Mouse (Mus musculus) heart, embryonic 12.5 days (tissue): ENCODE results near the gene Spocd1. TPM values are rescaled to one million over a fixed set of nuclear protein-coding genes. Genes with fewer than 3 reads are reported as not detected.

ENCODE experiments used
- ATAC-seq: fragments of 200-750 bp; cut with Nextera tagmentation; 2 replicates; pipeline ENCODE4 v1.8.0; 2017; ENCODE audit warnings: moderate TSS enrichment, moderate library complexity; ENCODE audit not compliant: insufficient number of reproducible peaks, low FRiP score
- H3K27ac ChIP-seq: fragments of 300-500 bp; sonication (generic); 2 replicates; pipeline ENCODE4 v1.5.1; 2016; ENCODE audit warnings: mild to moderate bottlenecking, moderate library complexity; ENCODE audit not compliant: poor library complexity, severe bottlenecking
- H3K27me3 ChIP-seq: fragments of 300-500 bp; sonication (generic); replicated peaks from 2 replicates; pipeline ENCODE4 v1.6.1; 2016; ENCODE audit warnings: mild to moderate bottlenecking, moderate library complexity
- H3K36me3 ChIP-seq: fragments of 300-500 bp; sonication (generic); 2 replicates; pipeline ENCODE4 v1.6.1; 2016; ENCODE audit warnings: mild to moderate bottlenecking, moderate library complexity
- H3K4me1 ChIP-seq: fragments of 300-500 bp; sonication (generic); replicated peaks from 2 replicates; pipeline ENCODE4 v1.6.1; 2016; ENCODE audit warnings: mild to moderate bottlenecking
- H3K4me2 ChIP-seq: fragments of 300-500 bp; sonication (generic); 2 replicates; pipeline ENCODE4 v1.6.1; 2016; ENCODE audit warnings: mild to moderate bottlenecking, moderate library complexity
- H3K4me3 ChIP-seq: fragments of 300-500 bp; sonication (generic); 2 replicates; pipeline ENCODE4 v1.5.1; 2016; ENCODE audit warnings: mild to moderate bottlenecking
- H3K9ac ChIP-seq: fragments of 300-500 bp; sonication (generic); 2 replicates; pipeline ENCODE4 v1.6.1; 2016; ENCODE audit warnings: mild to moderate bottlenecking, moderate library complexity
- H3K9me3 ChIP-seq: fragments of 300-500 bp; sonication (generic); replicated peaks from 2 replicates; pipeline ENCODE4 v1.6.1; 2016; ENCODE audit warnings: mild to moderate bottlenecking, moderate library complexity
- WGBS: fragments of 180-500 bp; shearing (Covaris S2); methylation state at CpG from one replicate; pipeline ENCODE4 v1.1.7; 2016; 5-methylcytosine and 5-hydroxymethylcytosine counted together
- polyA plus RNA-seq: library from polyadenylated mRNA; unstranded; fragments of >200 nt; fragmentation: Nextera tagmentation; extraction: Ambion mirVana; gene quantifications from 2 replicates; pipeline ENCODE4 v1.2.1, GENCODE M21; 2016

The Spocd1 gene
- polyA plus RNA-seq, 1 experiment from 2014 or later: 0.33 TPM

GRCm38 (mm10) chr4:129992720-129993119 is 63.7 kb downstream of the Spocd1 start:
- H3K36me3 ChIP-seq: 0 out of 2 replicates have a peak, but pooled peaks cover 3% of the 10 kb centered on the region
- ATAC-seq: no peak
- 69% methylated on average over 16 of the region's 16 CpGs for WGBS
- no peaks in the 10 kb centered on the region for H3K9me3 ChIP-seq
- H3K4me2 ChIP-seq: no peak overlapping the region
- no peak overlapping the region for H3K27ac ChIP-seq
- no peak overlapping the region for H3K9ac ChIP-seq
- H3K27me3 ChIP-seq: peaks cover 77% of the 10 kb centered on the region
- H3K4me1 ChIP-seq: 0 out of 2 replicates have a peak, but pooled peaks cover 5% of the 10 kb centered on the region
- no peak overlapping the region for H3K4me3 ChIP-seq

- 98% methylated on average over 5 of the region's 5 CpGs for WGBS
- peaks cover 77% of the 10 kb centered on the region for H3K27me3 ChIP-seq
- 0 out of 2 replicates have a peak, but pooled peaks cover 3% of the 10 kb centered on the region for H3K36me3 ChIP-seq
- no peak overlapping the region for H3K9ac ChIP-seq
- H3K27ac ChIP-seq: no peak overlapping the region
- no peak overlapping the region for H3K4me2 ChIP-seq
- no peak overlapping the region for H3K4me3 ChIP-seq
- ATAC-seq: no peak
- H3K4me1 ChIP-seq: peaks cover 5% of the 10 kb centered on the region
- no peaks in the 10 kb centered on the region for H3K9me3 ChIP-seq
Observed at GRCm38 (mm10) chr4:129993213-129993612, 64.2 kb downstream of the Spocd1 start.

- Histone ChIP-seq H3K4me2 (no peak overlapping the region), H3K9me3 (no peaks in the 10 kb centered on the region), H3K27me3 (peaks cover 77% of the 10 kb centered on the region), H3K4me1 (peaks cover 7% of the 10 kb centered on the region), H3K27ac (no peak overlapping the region), H3K4me3 (no peak overlapping the region), H3K9ac (no peak overlapping the region), H3K36me3 (0 out of 2 replicates have a peak, but pooled peaks cover 3% of the 10 kb centered on the region)
- no peak for ATAC-seq
- WGBS: 87% methylated on average over 16 of the region's 16 CpGs
Observed at GRCm38 (mm10) chr4:129993944-129994695, 65.1 kb downstream of the Spocd1 start.

GRCm38 (mm10) chr4:129994728-129995127 is 65.7 kb downstream of the Spocd1 start:
- H3K4me2 ChIP-seq: no peak overlapping the region
- WGBS: 78% methylated on average over 5 of the region's 5 CpGs
- H3K36me3 ChIP-seq: 0 out of 2 replicates have a peak, but pooled peaks cover 3% of the 10 kb centered on the region
- no peak overlapping the region for H3K27ac ChIP-seq
- H3K4me3 ChIP-seq: no peak overlapping the region
- H3K9me3 ChIP-seq: no peaks in the 10 kb centered on the region
- H3K27me3 ChIP-seq: peaks cover 78% of the 10 kb centered on the region
- H3K4me1 ChIP-seq: peaks cover 7% of the 10 kb centered on the region
- H3K9ac ChIP-seq: no peak overlapping the region
- no peak for ATAC-seq

GRCm38 (mm10) chr4:129995255-129995654 is 66.2 kb downstream of the Spocd1 start:
- H3K4me3 ChIP-seq: no peak overlapping the region
- WGBS: 82% methylated on average over 8 of the region's 8 CpGs
- no peak for ATAC-seq
- no peaks in the 10 kb centered on the region for H3K9me3 ChIP-seq
- peaks cover 75% of the 10 kb centered on the region for H3K27me3 ChIP-seq
- no peak overlapping the region for H3K4me2 ChIP-seq
- 0 out of 2 replicates have a peak, but pooled peaks cover 3% of the 10 kb centered on the region for H3K36me3 ChIP-seq
- H3K9ac ChIP-seq: no peak overlapping the region
- no peak overlapping the region for H3K27ac ChIP-seq
- H3K4me1 ChIP-seq: peaks cover 10% of the 10 kb centered on the region

GRCm38 (mm10) chr4:129996015-129996414 is 67.0 kb downstream of the Spocd1 start:
- H3K9ac ChIP-seq: no peak overlapping the region
- 0 out of 2 replicates have a peak, but pooled peaks cover 3% of the 10 kb centered on the region for H3K36me3 ChIP-seq
- H3K27ac ChIP-seq: no peak overlapping the region
- peaks cover 73% of the 10 kb centered on the region for H3K27me3 ChIP-seq
- ATAC-seq: no peak
- no peaks in the 10 kb centered on the region for H3K9me3 ChIP-seq
- H3K4me2 ChIP-seq: no peak overlapping the region
- WGBS: 61% methylated on average over 4 of the region's 4 CpGs
- peaks cover 17% of the 10 kb centered on the region for H3K4me1 ChIP-seq
- no peak overlapping the region for H3K4me3 ChIP-seq

GRCm38 (mm10) chr4:129998124-129998523 is 69.1 kb downstream of the Spocd1 start:
- H3K9me3 ChIP-seq: no peaks in the 10 kb centered on the region
- 39% methylated on average over 11 of the region's 11 CpGs for WGBS
- no peak for ATAC-seq
- no peak overlapping the region for H3K4me3 ChIP-seq
- H3K4me2 ChIP-seq: no peak overlapping the region
- H3K27me3 ChIP-seq: peaks cover 61% of the 10 kb centered on the region
- H3K36me3 ChIP-seq: no peaks in the 10 kb centered on the region
- no peak overlapping the region for H3K9ac ChIP-seq
- peaks cover 32% of the 10 kb centered on the region for H3K4me1 ChIP-seq
- no peak overlapping the region for H3K27ac ChIP-seq

GRCm38 (mm10) chr4:130001710-130002109 is 72.7 kb downstream of the Spocd1 start:
- Histone ChIP-seq H3K27ac (peak overlapping the region; percentile 70), H3K9me3 (no peaks in the 10 kb centered on the region), H3K9ac (no peak overlapping the region), H3K4me3 (no peak overlapping the region), H3K4me2 (peak overlapping the region; percentile 17; the same call in 1 of the 2 replicates), H3K36me3 (no peaks in the 10 kb centered on the region), H3K27me3 (peaks cover 59% of the 10 kb centered on the region), H3K4me1 (peaks cover 35% of the 10 kb centered on the region)
- WGBS: 26% methylated on average over 5 of the region's 5 CpGs
- peak; percentile 54 for ATAC-seq

GRCm38 (mm10) chr4:130002157-130002556 is 73.1 kb downstream of the Spocd1 start:
- Histone ChIP-seq H3K4me3 (no peak overlapping the region), H3K36me3 (no peaks in the 10 kb centered on the region), H3K27me3 (peaks cover 63% of the 10 kb centered on the region), H3K4me1 (peaks cover 37% of the 10 kb centered on the region), H3K9me3 (no peaks in the 10 kb centered on the region), H3K27ac (peak overlapping the region; percentile 70), H3K4me2 (peak overlapping the region; percentile 17; the same call in 1 of the 2 replicates), H3K9ac (no peak overlapping the region)
- 44% methylated on average over 10 of the region's 10 CpGs for WGBS
- ATAC-seq: peak; percentile 72

- no peak overlapping the region for H3K27ac ChIP-seq
- H3K4me2 ChIP-seq: no peak overlapping the region
- H3K9me3 ChIP-seq: no peaks in the 10 kb centered on the region
- no peak overlapping the region for H3K9ac ChIP-seq
- WGBS: 53% methylated on average over 9 of the region's 9 CpGs
- no peaks in the 10 kb centered on the region for H3K36me3 ChIP-seq
- peaks cover 70% of the 10 kb centered on the region for H3K27me3 ChIP-seq
- H3K4me1 ChIP-seq: peaks cover 27% of the 10 kb centered on the region
- no peak overlapping the region for H3K4me3 ChIP-seq
- ATAC-seq: no peak
Observed at GRCm38 (mm10) chr4:130005593-130005992, 76.5 kb downstream of the Spocd1 start.

- peaks cover 17% of the 10 kb centered on the region for H3K4me1 ChIP-seq
- no peaks in the 10 kb centered on the region for H3K9me3 ChIP-seq
- ATAC-seq: no peak
- H3K4me3 ChIP-seq: peak overlapping the region; percentile 34
- no peak overlapping the region for H3K27ac ChIP-seq
- no peak overlapping the region for H3K9ac ChIP-seq
- H3K27me3 ChIP-seq: peaks cover 78% of the 10 kb centered on the region
- peak overlapping the region; percentile 64 for H3K4me2 ChIP-seq
- 9% methylated on average over 25 of the region's 25 CpGs for WGBS
- H3K36me3 ChIP-seq: no peaks in the 10 kb centered on the region
Observed at GRCm38 (mm10) chr4:130006533-130006932, 77.5 kb downstream of the Spocd1 start.
